Mouse (Mus musculus): ENCODE measurements at regions not wholly inside any gene's neighbourhood (a gene's known extent, or its start where the extent isn't known, plus 50 kb on each side); places are given as distances from the start of the nearest gene placed in this dataset.

DNA sequence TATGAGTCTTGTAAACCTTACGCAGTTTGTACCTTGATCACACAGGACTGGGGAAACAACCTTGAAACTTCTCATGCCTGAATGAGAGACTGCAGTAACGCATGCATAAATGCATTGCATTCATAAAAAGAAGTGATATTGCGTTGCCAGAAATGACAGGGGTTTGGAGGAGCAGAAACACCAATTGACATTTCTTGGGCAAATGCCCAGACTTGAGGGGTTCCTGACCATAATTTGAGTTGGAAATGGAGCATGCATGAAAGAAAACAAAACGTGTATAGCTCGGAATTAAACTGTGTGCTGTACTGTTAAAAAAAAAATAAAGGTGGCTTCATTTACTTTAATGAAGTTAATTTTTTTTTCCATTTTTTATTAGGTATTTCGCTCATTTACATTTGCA lies 122.4 kb upstream of the Rmdn2 start:
- WGBS (ENCODE audit: insufficient replicate concordance): 51% methylated on average over 6 of the region's 6 CpGs
- Histone ChIP-seq H3K9ac (replicated peaks) (no peak overlapping the region), H3K36me3 (replicated peaks; ENCODE audit: control insufficient read depth, insufficient read depth, low read depth) (no peaks in the 10 kb centered on the region), H3K9me3 (ENCODE audit: control insufficient read depth, low read length) (no peaks in the 10 kb centered on the region), H3K4me3 (ENCODE audit: insufficient read depth in 1 of 2, low read depth in 2 of 2, low read length in 2 of 2) (no peak overlapping the region), H3K27me3 (ENCODE audit: control insufficient read depth, insufficient read depth, low read length) (no peaks in the 10 kb centered on the region), H3K4me2 (ENCODE audit: low read depth) (no peak overlapping the region), H3K27ac (no peak overlapping the region), H3K4me1 (replicated peaks; ENCODE audit: control insufficient read depth in 2 of 2, insufficient read depth in 2 of 2, low read length in 1 of 2) (no peaks in the 10 kb centered on the region)
- DNase-seq (ENCODE audit: low read depth in 3 of 3, low spot score in 3 of 3) (no peak), ATAC-seq (ENCODE audit: insufficient read depth) (no peak)
- TF ChIP-seq CTCF (IDR thresholded peaks at IDR 0.05; ENCODE audit: low read depth) (no peak), EP300 (IDR thresholded peaks at IDR 0.05; ENCODE audit: low read depth) (no peak)

DNA sequence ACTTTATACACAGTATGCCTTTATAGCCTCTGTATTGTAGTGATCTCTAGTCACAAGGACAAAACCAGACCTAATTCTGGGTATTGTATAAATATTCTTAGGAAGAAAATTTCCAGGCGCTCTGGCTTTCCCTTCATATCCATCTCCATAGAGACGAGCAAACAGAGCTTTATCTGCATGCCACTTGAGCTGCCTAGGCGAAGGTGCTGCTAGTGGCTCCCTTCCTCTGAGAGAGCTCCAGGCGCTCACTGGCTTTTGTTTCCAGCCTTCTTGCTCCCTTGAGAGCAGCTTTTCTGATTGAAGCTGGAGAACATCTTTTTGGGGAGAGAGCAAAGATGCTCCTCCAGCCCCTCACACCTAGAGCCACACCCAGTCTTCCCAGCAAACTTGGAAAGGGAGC lies 114.0 kb upstream of the Rmdn2 start:
- DNase-seq (ENCODE audit: low read depth in 3 of 3, low spot score in 3 of 3) (no peak), ATAC-seq (ENCODE audit: insufficient read depth) (no peak)

DNA sequence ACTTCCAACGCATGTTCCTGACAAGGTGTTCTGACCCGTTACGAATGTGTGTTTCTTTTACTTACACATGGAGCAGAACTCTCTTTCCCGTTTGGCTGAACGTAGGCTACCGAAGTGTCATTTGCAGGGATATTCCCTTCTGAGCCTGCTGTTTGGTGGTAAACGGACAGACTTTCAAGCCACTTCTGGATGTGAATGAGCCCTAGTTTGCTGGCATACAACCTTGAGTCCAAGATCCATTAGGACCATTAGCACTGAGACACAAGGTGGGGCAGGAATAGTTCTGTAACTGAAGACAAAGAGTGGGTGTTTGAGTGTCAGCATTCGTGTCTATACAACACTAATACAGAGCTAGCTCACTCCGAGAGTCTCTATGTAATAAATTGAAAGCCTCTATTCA lies 113.3 kb upstream of the Rmdn2 start:
- TF ChIP-seq CTCF (IDR thresholded peaks at IDR 0.05; ENCODE audit: low read depth): no peak
- no peak for TF ChIP-seq EP300 (IDR thresholded peaks at IDR 0.05; ENCODE audit: low read depth)
- WGBS (ENCODE audit: insufficient replicate concordance): 75% methylated on average over 9 of the region's 9 CpGs
- DNase-seq (ENCODE audit: low read depth in 3 of 3, low spot score in 3 of 3) (no peak), ATAC-seq (ENCODE audit: insufficient read depth) (no peak)
- Histone ChIP-seq H3K4me3 (ENCODE audit: insufficient read depth in 1 of 2, low read depth in 2 of 2, low read length in 2 of 2) (no peak overlapping the region), H3K36me3 (replicated peaks; ENCODE audit: control insufficient read depth, insufficient read depth, low read depth) (no peaks in the 10 kb centered on the region), H3K4me2 (ENCODE audit: low read depth) (no peak overlapping the region), H3K27me3 (ENCODE audit: control insufficient read depth, insufficient read depth, low read length) (no peaks in the 10 kb centered on the region), H3K4me1 (replicated peaks; ENCODE audit: control insufficient read depth in 2 of 2, insufficient read depth in 2 of 2, low read length in 1 of 2) (no peaks in the 10 kb centered on the region), H3K9me3 (ENCODE audit: control insufficient read depth, low read length) (no peaks in the 10 kb centered on the region), H3K27ac (no peak overlapping the region), H3K9ac (replicated peaks) (no peak overlapping the region)

More for the DNA sequence above, 114.0 kb upstream of the Rmdn2 start:
- Histone ChIP-seq H3K36me3 (replicated peaks; ENCODE audit: control insufficient read depth, insufficient read depth, low read depth) (no peaks in the 10 kb centered on the region), H3K4me2 (ENCODE audit: low read depth) (no peak overlapping the region), H3K27ac (no peak overlapping the region), H3K9ac (replicated peaks) (no peak overlapping the region), H3K4me1 (replicated peaks; ENCODE audit: control insufficient read depth in 2 of 2, insufficient read depth in 2 of 2, low read length in 1 of 2) (no peaks in the 10 kb centered on the region), H3K27me3 (ENCODE audit: control insufficient read depth, insufficient read depth, low read length) (no peaks in the 10 kb centered on the region), H3K9me3 (ENCODE audit: control insufficient read depth, low read length) (no peaks in the 10 kb centered on the region), H3K4me3 (ENCODE audit: insufficient read depth in 1 of 2, low read depth in 2 of 2, low read length in 2 of 2) (no peak overlapping the region)
- TF ChIP-seq EP300 (IDR thresholded peaks at IDR 0.05; ENCODE audit: low read depth) (no peak), CTCF (IDR thresholded peaks at IDR 0.05; ENCODE audit: low read depth) (no peak)
- WGBS (ENCODE audit: insufficient replicate concordance): 41% methylated on average over 4 of the region's 4 CpGs

DNA sequence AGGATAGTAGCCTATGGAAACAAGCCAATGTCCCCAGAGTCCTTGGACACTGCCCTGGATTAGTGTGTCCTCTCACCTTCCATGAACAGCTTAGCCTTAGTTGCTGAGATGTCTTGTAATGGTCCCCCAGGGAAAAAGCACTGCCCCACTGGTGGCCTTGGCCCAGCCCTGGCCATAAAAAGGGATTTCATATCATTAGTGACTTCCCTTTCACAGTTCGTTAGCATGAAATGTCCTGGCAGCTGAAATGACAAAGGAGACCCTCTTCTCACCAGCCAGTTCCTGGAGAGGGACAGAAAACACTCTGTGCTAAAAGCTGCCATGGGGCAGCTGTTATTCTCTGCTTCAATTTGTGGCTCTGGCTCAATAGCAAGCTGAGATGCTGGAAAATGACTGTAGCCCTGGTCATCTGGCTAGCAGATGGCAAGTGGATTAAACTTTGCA lies 110.6 kb upstream of the Rmdn2 start:
- no peak overlapping the region for H3K4me2 ChIP-seq (ENCODE audit: low read depth)
- no peak for TF ChIP-seq CTCF (IDR thresholded peaks at IDR 0.05; ENCODE audit: low read depth)
- no peak for TF ChIP-seq EP300 (IDR thresholded peaks at IDR 0.05; ENCODE audit: low read depth)
- no peaks in the 10 kb centered on the region for H3K27me3 ChIP-seq (ENCODE audit: control insufficient read depth, insufficient read depth, low read length)
- H3K27ac ChIP-seq: no peak overlapping the region
- DNase-seq (ENCODE audit: low read depth in 3 of 3, low spot score in 3 of 3): no peak
- H3K4me3 ChIP-seq (ENCODE audit: insufficient read depth in 1 of 2, low read depth in 2 of 2, low read length in 2 of 2): no peak overlapping the region
- no peak overlapping the region for H3K9ac ChIP-seq (replicated peaks)
- H3K4me1 ChIP-seq (replicated peaks; ENCODE audit: control insufficient read depth in 2 of 2, insufficient read depth in 2 of 2, low read length in 1 of 2): no peaks in the 10 kb centered on the region
- no peaks in the 10 kb centered on the region for H3K36me3 ChIP-seq (replicated peaks; ENCODE audit: control insufficient read depth, insufficient read depth, low read depth)
- no peaks in the 10 kb centered on the region for H3K9me3 ChIP-seq (ENCODE audit: control insufficient read depth, low read length)
- ATAC-seq (ENCODE audit: insufficient read depth): no peak
- WGBS (ENCODE audit: insufficient replicate concordance): 59% methylated on average over 1 of the region's 1 CpGs

DNA sequence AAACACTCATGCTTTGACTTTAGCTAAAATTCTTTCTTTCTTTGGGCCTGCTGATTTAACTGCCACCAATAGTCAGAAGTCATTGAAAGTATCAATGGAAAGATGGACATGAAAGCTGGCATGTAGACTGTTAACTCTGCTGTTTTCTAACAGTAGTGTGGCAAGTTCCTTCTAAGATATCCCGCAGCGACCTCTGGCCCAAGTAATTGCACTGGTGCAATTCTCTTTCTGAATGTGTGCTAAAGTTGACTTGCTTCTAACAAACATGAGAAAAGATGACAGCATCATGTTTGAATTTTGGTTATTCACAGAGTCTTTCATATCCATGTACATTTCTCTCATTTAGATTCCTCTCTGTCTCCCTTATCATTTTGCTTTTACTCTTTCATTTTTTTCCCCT lies 109.7 kb upstream of the Rmdn2 start:
- no peak overlapping the region for H3K4me2 ChIP-seq (ENCODE audit: low read depth)
- ATAC-seq (ENCODE audit: insufficient read depth): no peak
- H3K4me3 ChIP-seq (ENCODE audit: insufficient read depth in 1 of 2, low read depth in 2 of 2, low read length in 2 of 2): no peak overlapping the region
- H3K36me3 ChIP-seq (replicated peaks; ENCODE audit: control insufficient read depth, insufficient read depth, low read depth): no peaks in the 10 kb centered on the region
- no peaks in the 10 kb centered on the region for H3K27me3 ChIP-seq (ENCODE audit: control insufficient read depth, insufficient read depth, low read length)
- DNase-seq (ENCODE audit: low read depth in 3 of 3, low spot score in 3 of 3): no peak
- H3K9me3 ChIP-seq (ENCODE audit: control insufficient read depth, low read length): no peaks in the 10 kb centered on the region
- no peak overlapping the region for H3K9ac ChIP-seq (replicated peaks)
- TF ChIP-seq EP300 (IDR thresholded peaks at IDR 0.05; ENCODE audit: low read depth) (no peak), CTCF (IDR thresholded peaks at IDR 0.05; ENCODE audit: low read depth) (no peak)
- no peak overlapping the region for H3K27ac ChIP-seq
- 63% methylated on average over 2 of the region's 2 CpGs for WGBS (ENCODE audit: insufficient replicate concordance)
- H3K4me1 ChIP-seq (replicated peaks; ENCODE audit: control insufficient read depth in 2 of 2, insufficient read depth in 2 of 2, low read length in 1 of 2): no peaks in the 10 kb centered on the region
